Mouse (Mus musculus) limb, embryonic 13.5 days (tissue): ENCODE data around the gene Psmb8. TPM values are rescaled to one million over a fixed set of nuclear protein-coding genes. Genes with fewer than 3 reads are reported as not detected.

Experiments
- ATAC-seq: fragments of 200-750 bp; cut with Nextera tagmentation; 2 replicates; pipeline ENCODE4 v1.8.0; 2017; ENCODE audit warnings: low read depth, moderate number of reproducible peaks, moderate TSS enrichment; ENCODE audit not compliant: low FRiP score
- H3K27ac ChIP-seq: fragments of 300-500 bp; sonication (generic); 2 replicates; pipeline ENCODE4 v1.5.1; 2015; ENCODE audit warnings: inconsistent platforms, mild to moderate bottlenecking, moderate library complexity
- H3K27me3 ChIP-seq: fragments of 300-500 bp; sonication (generic); 2 replicates; pipeline ENCODE4 v1.6.1; 2015; ENCODE audit warnings: mild to moderate bottlenecking, inconsistent platforms
- H3K36me3 ChIP-seq: fragments of 300-500 bp; sonication (generic); 2 replicates; pipeline ENCODE4 v1.6.1; 2015; ENCODE audit warnings: inconsistent platforms, mild to moderate bottlenecking, moderate library complexity
- H3K4me1 ChIP-seq: fragments of 300-500 bp; sonication (generic); 2 replicates; pipeline ENCODE4 v1.6.1; 2015; ENCODE audit warnings: inconsistent platforms
- H3K4me2 ChIP-seq: fragments of 300-500 bp; sonication (generic); replicated peaks from 2 replicates; pipeline ENCODE4 v1.6.1; 2015; ENCODE audit warnings: inconsistent platforms, mild to moderate bottlenecking, moderate library complexity
- H3K4me3 ChIP-seq: fragments of 300-500 bp; sonication (generic); 2 replicates; pipeline ENCODE4 v1.5.1; 2015; ENCODE audit warnings: moderate library complexity, mild to moderate bottlenecking, inconsistent platforms
- H3K9ac ChIP-seq: fragments of 300-500 bp; sonication (generic); 2 replicates; pipeline ENCODE4 v1.6.1; 2015; ENCODE audit warnings: mild to moderate bottlenecking, inconsistent platforms
- H3K9me3 ChIP-seq: fragments of 300-500 bp; sonication (generic); 2 replicates; pipeline ENCODE4 v1.6.1; 2016; ENCODE audit warnings: inconsistent platforms
- WGBS: fragments of 180-500 bp; shearing (Covaris S2); methylation state at CpG from one replicate; pipeline ENCODE4 v1.1.7; 2015; 5-methylcytosine and 5-hydroxymethylcytosine counted together
- polyA plus RNA-seq: library from polyadenylated mRNA; unstranded; fragments of >200 nt; fragmentation: Nextera tagmentation; extraction: Ambion mirVana; gene quantifications from 2 replicates; pipeline ENCODE4 v1.2.1, GENCODE M21; 2015

Gene Psmb8
- polyA plus RNA-seq, 1 experiment from 2014 or later: 5.5 TPM

DNA sequence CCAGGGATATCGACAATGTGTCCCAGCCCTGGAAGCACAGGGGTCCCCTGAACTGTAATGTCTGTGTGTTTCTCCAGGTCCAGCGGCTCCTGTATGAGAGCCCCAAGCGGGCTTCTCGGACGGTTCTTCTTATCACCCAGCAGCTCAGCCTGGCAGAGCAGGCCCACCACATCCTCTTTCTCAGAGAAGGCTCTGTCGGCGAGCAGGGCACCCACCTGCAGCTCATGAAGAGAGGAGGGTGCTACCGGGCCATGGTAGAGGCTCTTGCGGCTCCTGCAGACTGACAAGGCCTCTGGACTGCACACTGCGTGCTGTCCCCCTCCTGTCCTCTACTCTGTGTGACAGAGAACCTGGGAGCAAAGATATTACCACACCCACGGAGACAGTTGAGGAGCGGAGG lies 1.0 kb upstream of the Psmb8 start:
- WGBS: 44% methylated on average over 12 of the region's 12 CpGs
- no peaks in the 10 kb centered on the region for H3K36me3 ChIP-seq
- no peak overlapping the region for H3K9ac ChIP-seq
- peak overlapping the region; percentile 43; the same call in 1 of the 2 replicates for H3K4me3 ChIP-seq
- no peak overlapping the region for H3K4me2 ChIP-seq
- peaks cover 17% of the 10 kb centered on the region for H3K4me1 ChIP-seq
- no peaks in the 10 kb centered on the region; the same call in 1 of the 2 replicates for H3K9me3 ChIP-seq
- ATAC-seq: no peak
- H3K27me3 ChIP-seq: peaks cover 98% of the 10 kb centered on the region
- H3K27ac ChIP-seq: no peak overlapping the region

DNA sequence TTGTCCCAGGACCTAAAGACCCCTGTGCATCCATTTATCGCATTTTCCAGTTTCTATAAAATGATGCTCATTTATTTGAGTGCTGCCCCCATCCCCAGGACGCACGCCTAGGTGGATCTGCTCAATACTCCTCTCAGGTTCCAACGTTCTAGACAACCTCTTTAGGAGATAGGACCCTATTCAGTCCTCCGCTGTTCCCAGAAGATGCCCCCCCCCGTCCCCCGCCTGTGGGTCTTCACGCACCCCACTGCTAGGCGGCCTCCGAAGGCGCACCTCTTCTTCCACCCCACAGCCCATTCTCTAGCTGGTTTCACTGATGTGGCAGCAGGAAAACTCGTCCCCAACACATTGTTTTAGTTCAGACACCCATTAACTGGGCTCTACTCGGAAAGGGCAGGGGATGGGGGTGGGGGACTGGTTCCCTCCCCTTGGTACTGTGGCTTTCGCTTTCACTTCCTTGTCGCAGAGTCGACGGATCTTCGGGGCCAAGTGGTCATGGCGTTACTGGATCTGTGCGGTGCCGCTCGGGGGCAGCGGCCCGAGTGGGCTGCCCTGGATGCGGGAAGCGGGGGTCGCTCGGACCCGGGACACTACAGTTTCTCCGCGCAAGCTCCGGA lies 491 bp downstream of the Psmb8 start:
- 0 out of 2 replicates have a peak, but pooled peaks have one; percentile 33 for ATAC-seq
- H3K9ac ChIP-seq: peak overlapping the region; percentile 50; the same call in 1 of the 2 replicates

DNA sequence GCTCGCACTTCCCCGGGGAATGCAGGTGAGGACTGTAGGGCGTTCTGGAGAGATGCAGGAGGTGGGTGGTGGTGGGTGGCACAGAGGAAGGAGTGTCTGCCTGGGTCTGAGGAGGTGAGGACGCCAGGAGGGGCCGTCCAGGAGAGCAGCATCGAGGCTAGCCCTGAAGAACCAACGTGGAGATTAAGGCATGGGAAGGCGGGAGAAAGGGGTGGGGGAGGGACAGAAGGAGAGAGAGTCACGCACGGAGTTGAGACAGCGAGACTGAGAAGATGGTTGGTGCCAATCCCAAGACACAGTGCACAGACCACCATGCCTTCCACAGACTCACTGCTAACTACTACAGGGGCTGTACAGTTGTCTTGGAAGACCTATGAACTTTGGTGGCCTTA lies 996 bp downstream of the Psmb8 start:
- no peak for ATAC-seq
- H3K9ac ChIP-seq: peak overlapping the region; percentile 50; the same call in 1 of the 2 replicates
- H3K27ac ChIP-seq: no peak overlapping the region
- WGBS: 8% methylated on average over 11 of the region's 11 CpGs
- peaks cover 17% of the 10 kb centered on the region for H3K4me1 ChIP-seq
- peak overlapping the region; percentile 69 for H3K4me2 ChIP-seq
- peaks cover 92% of the 10 kb centered on the region for H3K27me3 ChIP-seq
- peak overlapping the region; percentile 43 for H3K4me3 ChIP-seq
- no peaks in the 10 kb centered on the region; the same call in 1 of the 2 replicates for H3K9me3 ChIP-seq
- H3K36me3 ChIP-seq: no peaks in the 10 kb centered on the region

More for the DNA sequence above, 491 bp downstream of the Psmb8 start:
- Histone ChIP-seq H3K27me3 (peaks cover 92% of the 10 kb centered on the region), H3K9me3 (no peaks in the 10 kb centered on the region; the same call in 1 of the 2 replicates), H3K36me3 (no peaks in the 10 kb centered on the region), H3K27ac (no peak overlapping the region), H3K4me3 (peak overlapping the region; percentile 43), H3K4me1 (peaks cover 17% of the 10 kb centered on the region), H3K4me2 (peak overlapping the region; percentile 69)
- 3% methylated on average over 32 of the region's 32 CpGs for WGBS

DNA sequence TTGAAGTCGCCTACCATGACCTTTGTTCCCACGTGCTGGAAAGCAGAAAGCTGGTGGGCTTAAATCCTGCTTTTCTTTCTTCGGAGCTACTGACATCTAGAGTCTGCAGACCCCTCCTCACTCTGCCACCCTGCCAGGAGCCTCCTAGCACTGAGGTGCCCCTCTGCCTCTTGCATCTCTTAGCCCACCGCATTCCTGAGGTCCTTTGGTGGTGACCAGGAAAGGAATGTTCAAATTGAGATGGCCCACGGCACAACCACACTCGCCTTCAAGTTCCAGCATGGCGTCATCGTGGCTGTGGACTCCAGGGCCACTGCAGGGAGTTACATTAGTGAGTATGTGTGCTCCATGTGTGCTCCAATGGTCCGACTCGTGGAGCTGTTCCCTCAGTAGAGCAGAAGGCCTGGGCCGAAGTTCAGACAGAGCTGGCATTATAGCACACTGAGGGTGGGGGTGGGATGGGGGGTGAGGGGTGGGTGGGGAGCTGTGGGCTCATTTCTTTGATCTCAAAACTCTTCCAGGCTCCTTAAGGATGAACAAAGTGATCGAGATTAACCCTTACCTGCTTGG lies 1.6 kb downstream of the Psmb8 start:
- Histone ChIP-seq H3K4me1 (peaks cover 17% of the 10 kb centered on the region), H3K36me3 (no peaks in the 10 kb centered on the region), H3K27ac (no peak overlapping the region), H3K9me3 (no peaks in the 10 kb centered on the region; the same call in 1 of the 2 replicates), H3K27me3 (peaks cover 90% of the 10 kb centered on the region), H3K4me3 (no peak overlapping the region), H3K4me2 (no peak overlapping the region), H3K9ac (no peak overlapping the region)
- no peak for ATAC-seq
- WGBS: 58% methylated on average over 12 of the region's 12 CpGs

DNA sequence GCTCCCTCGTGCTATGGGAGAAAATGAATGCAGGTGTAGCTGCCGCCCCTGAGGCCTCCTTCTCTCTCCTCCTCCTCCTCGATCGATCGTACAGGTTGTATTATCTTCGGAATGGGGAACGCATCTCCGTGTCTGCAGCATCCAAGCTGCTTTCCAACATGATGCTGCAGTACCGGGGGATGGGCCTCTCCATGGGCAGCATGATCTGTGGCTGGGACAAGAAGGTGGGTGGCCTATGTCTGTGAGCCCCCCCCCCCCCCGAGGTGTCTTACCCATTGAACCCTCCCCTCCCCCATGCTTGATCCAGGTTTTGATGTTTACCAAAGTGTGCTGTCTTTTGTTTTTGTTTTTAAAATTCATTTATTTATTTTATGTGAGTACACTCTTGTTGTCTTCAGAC lies 2.5 kb downstream of the Psmb8 start:
- Histone ChIP-seq H3K27ac (no peak overlapping the region), H3K9me3 (no peaks in the 10 kb centered on the region; the same call in 1 of the 2 replicates), H3K27me3 (peaks cover 88% of the 10 kb centered on the region), H3K4me3 (no peak overlapping the region), H3K36me3 (no peaks in the 10 kb centered on the region), H3K4me1 (peaks cover 21% of the 10 kb centered on the region), H3K9ac (no peak overlapping the region), H3K4me2 (no peak overlapping the region)
- ATAC-seq: no peak
- WGBS: 85% methylated on average over 10 of the region's 10 CpGs

DNA sequence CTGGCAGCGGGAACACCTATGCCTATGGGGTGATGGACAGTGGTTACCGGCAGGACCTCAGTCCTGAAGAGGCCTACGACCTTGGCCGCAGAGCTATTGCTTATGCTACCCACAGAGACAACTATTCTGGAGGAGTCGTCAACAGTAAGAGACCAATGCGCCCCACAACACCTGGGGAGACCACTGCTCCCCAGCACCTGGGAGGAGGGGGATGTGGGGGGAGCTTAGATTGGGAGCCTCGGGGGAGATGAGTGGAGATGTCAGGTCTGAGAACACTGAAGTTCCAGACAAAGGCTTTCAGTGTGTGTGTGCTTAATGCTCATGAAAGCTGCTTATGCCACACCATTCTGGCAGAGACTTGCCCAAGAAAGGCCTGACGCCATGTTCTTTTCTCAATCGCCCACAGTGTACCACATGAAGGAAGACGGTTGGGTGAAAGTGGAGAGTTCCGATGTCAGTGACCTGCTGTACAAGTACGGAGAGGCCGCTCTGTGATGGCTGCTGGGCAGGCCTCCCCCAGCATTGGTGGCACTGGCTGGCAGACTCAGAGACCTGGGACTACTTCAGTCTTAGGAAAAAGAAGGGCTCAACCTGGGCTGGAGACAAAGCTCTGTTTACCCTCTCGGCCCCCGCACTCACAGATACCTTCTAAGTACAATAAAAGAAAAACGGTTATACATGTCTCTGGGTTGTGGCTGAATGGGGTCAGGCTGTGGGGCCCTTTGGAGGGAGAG lies 3.4 kb downstream of the Psmb8 start:
- 85% methylated on average over 16 of the region's 16 CpGs for WGBS

GRCm38 (mm10) chr17:34201506-34202055 lies 4.1 kb downstream of the Psmb8 start:
- ATAC-seq: no peak
- H3K4me2 ChIP-seq: no peak overlapping the region
- H3K9me3 ChIP-seq: no peaks in the 10 kb centered on the region
- H3K4me3 ChIP-seq: no peak overlapping the region
- peaks cover 88% of the 10 kb centered on the region for H3K27me3 ChIP-seq
- 73% methylated on average over 7 of the region's 7 CpGs for WGBS
- H3K27ac ChIP-seq: no peak overlapping the region
- H3K36me3 ChIP-seq: no peaks in the 10 kb centered on the region
- H3K4me1 ChIP-seq: peaks cover 27% of the 10 kb centered on the region
- no peak overlapping the region for H3K9ac ChIP-seq

More for the DNA sequence above, 3.4 kb downstream of the Psmb8 start:
- no peak overlapping the region for H3K4me3 ChIP-seq
- H3K4me1 ChIP-seq: peaks cover 27% of the 10 kb centered on the region
- H3K36me3 ChIP-seq: no peaks in the 10 kb centered on the region
- no peak overlapping the region for H3K9ac ChIP-seq
- no peak overlapping the region for H3K4me2 ChIP-seq
- ATAC-seq: no peak
- H3K27ac ChIP-seq: no peak overlapping the region
- peaks cover 88% of the 10 kb centered on the region for H3K27me3 ChIP-seq
- no peaks in the 10 kb centered on the region for H3K9me3 ChIP-seq

DNA sequence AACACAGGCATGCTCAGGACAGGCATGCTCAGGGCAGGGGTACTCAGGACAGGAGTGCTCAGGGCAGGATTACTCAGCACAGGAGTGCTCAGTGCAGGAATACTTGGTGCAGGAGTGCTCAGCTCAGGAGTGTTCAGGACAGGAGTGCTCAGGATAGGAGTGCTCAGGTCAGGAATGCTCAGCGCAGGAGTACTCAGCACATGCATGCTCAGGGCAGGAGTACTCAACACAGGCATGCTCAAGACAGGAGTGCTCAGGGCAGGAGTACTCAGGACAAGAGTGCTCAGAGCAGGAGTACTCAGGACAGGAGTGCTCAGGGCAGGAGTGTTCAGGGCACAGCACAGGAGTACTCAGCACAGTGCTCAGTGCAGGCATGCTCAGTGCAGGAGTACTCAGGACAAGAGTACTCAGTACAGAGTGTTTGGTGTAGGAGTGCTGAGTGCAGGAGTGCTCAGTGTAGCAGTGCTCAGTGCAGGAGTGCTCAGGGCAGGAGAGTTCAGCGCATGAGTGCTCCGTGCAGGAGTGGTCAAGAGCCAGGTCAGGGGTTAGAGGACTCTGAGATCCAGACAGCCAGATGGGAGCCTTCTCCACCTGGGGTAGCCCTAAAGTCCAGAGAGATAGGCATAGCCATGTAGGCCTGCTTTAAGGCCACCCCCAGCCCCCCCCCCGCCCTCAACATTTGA lies 5.4 kb downstream of the Psmb8 start:
- 83% methylated on average over 4 of the region's 4 CpGs for WGBS
- Histone ChIP-seq H3K9ac (no peak overlapping the region), H3K27me3 (peaks cover 84% of the 10 kb centered on the region), H3K4me3 (no peak overlapping the region), H3K4me2 (no peak overlapping the region), H3K9me3 (no peaks in the 10 kb centered on the region), H3K36me3 (no peaks in the 10 kb centered on the region), H3K4me1 (peaks cover 16% of the 10 kb centered on the region), H3K27ac (no peak overlapping the region)
- ATAC-seq: no peak

- ATAC-seq: no peak
- Histone ChIP-seq H3K9ac (peak within 1 kb of the TSS; percentile 76), H3K4me1 (peaks cover 10% of the 10 kb centered on the region), H3K9me3 (no peaks in the 10 kb centered on the region), H3K27ac (no peak within 1 kb of the TSS), H3K36me3 (no peaks in the 10 kb centered on the region), H3K4me2 (peak within 1 kb of the TSS; percentile 86), H3K4me3 (peak within 1 kb of the TSS; percentile 69), H3K27me3 (peaks cover 82% of the 10 kb centered on the region)
- WGBS: 65% methylated on average over 5 of the region's 5 CpGs
These were observed 5.9 kb downstream of the Psmb8 start, which contains the start of gene Tap2 for GRCm38 (mm10) chr17:34203444-34203843. TSS of gene Tap2 (plus strand) at chr17:34203527.

DNA sequence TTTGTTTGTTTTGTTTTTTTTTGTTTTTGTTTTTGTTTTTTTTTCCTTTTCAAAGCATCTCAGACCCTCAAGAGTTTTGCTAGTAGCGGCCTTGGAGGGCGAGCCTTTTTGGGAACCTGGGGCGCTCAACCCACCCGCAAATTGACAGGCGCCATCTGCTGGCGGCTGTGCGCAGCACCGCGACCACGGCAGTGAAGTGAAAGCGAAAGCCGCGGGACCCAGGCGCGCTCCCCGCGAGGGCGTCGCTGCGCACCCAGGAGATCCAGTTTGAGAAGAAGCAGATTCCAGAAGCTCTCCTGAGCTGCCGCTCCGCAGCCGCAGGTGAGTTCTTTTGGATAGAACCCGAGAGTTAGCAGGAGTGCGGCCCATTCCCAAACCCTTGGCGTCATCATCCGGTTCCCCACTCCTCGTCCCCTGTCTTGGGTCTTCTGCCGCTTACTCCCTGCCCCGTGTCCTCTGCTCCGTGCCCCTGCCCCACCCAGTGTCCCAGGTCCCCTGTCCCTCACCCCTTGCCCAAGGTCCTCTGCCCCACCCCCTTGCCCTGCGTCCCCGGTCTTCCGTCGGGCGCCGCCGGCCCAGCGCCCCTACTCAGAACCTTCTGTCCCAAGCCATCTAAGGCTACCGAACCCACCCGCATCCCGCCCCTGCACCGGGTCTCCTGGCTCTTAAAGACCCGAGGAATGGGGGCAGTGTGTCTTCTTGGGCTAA lies 6.9 kb downstream of the Psmb8 start:
- Histone ChIP-seq H3K27me3 (peaks cover 82% of the 10 kb centered on the region), H3K36me3 (no peaks in the 10 kb centered on the region), H3K4me3 (peak overlapping the region; percentile 69), H3K9ac (peak overlapping the region; percentile 76), H3K4me2 (peak overlapping the region; percentile 86), H3K27ac (no peak overlapping the region), H3K9me3 (0 out of 2 replicates have a peak, but pooled peaks cover under 1% of the 10 kb centered on the region), H3K4me1 (peaks cover 10% of the 10 kb centered on the region; the same call in 1 of the 2 replicates)
- ATAC-seq: peak; percentile 64
- under 1% methylated on average over 44 of the region's 44 CpGs for WGBS
